Mouse (Mus musculus) hindbrain, postnatal 0 days (tissue): ENCODE results near the gene Slc35a1. TPM values are rescaled to one million over a fixed set of nuclear protein-coding genes. Genes with fewer than 3 reads are reported as not detected.

ENCODE experiments used
- ATAC-seq: fragments of 200-750 bp; cut with Nextera tagmentation; 2 replicates; pipeline ENCODE4 v1.8.0; 2017; ENCODE audit warnings: mild to moderate bottlenecking, moderate TSS enrichment, moderate library complexity
- DNase-seq: peaks from one replicate; pipeline ENCODE4 v3.0.0-alpha.2; 2015; ENCODE audit warnings: low spot score
- H3K27ac ChIP-seq: fragments of 300-500 bp; sonication (generic); 2 replicates; pipeline ENCODE4 v1.5.1; 2014; ENCODE audit warnings: mild to moderate bottlenecking
- H3K27me3 ChIP-seq: fragments of 300-500 bp; sonication (generic); 2 replicates; pipeline ENCODE4 v1.6.1; 2014; ENCODE audit warnings: low read length, mixed read lengths; ENCODE audit not compliant: insufficient read depth
- H3K36me3 ChIP-seq: fragments of 300-500 bp; sonication (generic); 2 replicates; pipeline ENCODE4 v1.6.1; 2014; ENCODE audit warnings: low read length, mixed read lengths; ENCODE audit not compliant: insufficient read depth
- H3K4me1 ChIP-seq: fragments of 300-500 bp; sonication (generic); 2 replicates; pipeline ENCODE4 v1.6.1; 2014; ENCODE audit warnings: antibody characterized with exemption, low read length, mixed read lengths; ENCODE audit not compliant: insufficient read depth
- H3K4me2 ChIP-seq: fragments of 300-500 bp; sonication (generic); 2 replicates; pipeline ENCODE4 v1.6.1; 2014; ENCODE audit warnings: low read depth, mild to moderate bottlenecking, low read length, moderate library complexity, mixed read lengths
- H3K4me3 ChIP-seq: fragments of 300-500 bp; sonication (generic); 2 replicates; pipeline ENCODE4 v1.5.1; 2014; ENCODE audit warnings: low read length
- H3K9ac ChIP-seq: fragments of 300-500 bp; sonication (generic); replicated peaks from 2 replicates; pipeline ENCODE4 v1.6.1; 2014; ENCODE audit warnings: mild to moderate bottlenecking, low read length, moderate library complexity, mixed read lengths
- H3K9me3 ChIP-seq: fragments of 300-500 bp; sonication (generic); 2 replicates; pipeline ENCODE4 v1.6.1; 2016; ENCODE audit warnings: low read length, mixed read lengths
- CTCF ChIP-seq: IDR thresholded peaks from 2 replicates; pipeline ENCODE4 v1.5.1; 2016; ENCODE audit warnings: antibody characterized with exemption, control low read depth, low read depth
- WGBS: fragments of 180-500 bp; shearing (Covaris S2); extraction: QIAGEN DNeasy Blood & Tissue Kit; methylation state at CpG from one replicate; pipeline ENCODE4 v1.1.7; 2014; 5-methylcytosine and 5-hydroxymethylcytosine counted together
- polyA plus RNA-seq: library from polyadenylated mRNA; unstranded; fragments of >200 nt; fragmentation: Nextera tagmentation; extraction: Ambion mirVana; gene quantifications from 2 replicates; pipeline ENCODE4 v1.2.1, GENCODE M21; 2015
- total RNA-seq: library from RNA; depleted of rRNA; stranded (reverse); fragments of >200 nt; gene quantifications from 2 replicates; pipeline ENCODE4 v1.2.3, GENCODE M21; 2014; rRNA removed

Slc35a1 gene
- total and polyA plus RNA-seq, 2 experiments from 2014 or later, result 22.2 to 34.0 TPM

- H3K9ac ChIP-seq, result peak overlapping the region; percentile 73
- peaks cover 17% of the 10 kb centered on the region for H3K4me1 ChIP-seq
- H3K27me3 ChIP-seq, result no peaks in the 10 kb centered on the region
- no peaks in the 10 kb centered on the region for H3K36me3 ChIP-seq
- peak overlapping the region; percentile 88; the same call in 1 of the 2 replicates for H3K27ac ChIP-seq
- H3K9me3 ChIP-seq, result no peaks in the 10 kb centered on the region
- ATAC-seq, result peak; percentile 12; the same call in 1 of the 2 replicates
- peak overlapping the region; percentile 65 for H3K4me3 ChIP-seq
- H3K4me2 ChIP-seq, result peak overlapping the region; percentile 82
- WGBS, result 2% methylated on average over 13 of the region's 13 CpGs
- TF ChIP-seq CTCF, result no peak
- peak; percentile 41 for DNase-seq
These were observed 71.9 kb downstream of the Slc35a1 start for GRCm38 (mm10) chr4:34615303-34615702.

- Histone ChIP-seq H3K36me3 (0 out of 2 replicates have a peak, but pooled peaks cover 2% of the 10 kb centered on the region), H3K27ac (peak within 1 kb of the TSS; percentile 88), H3K9me3 (no peaks in the 10 kb centered on the region), H3K9ac (peak within 1 kb of the TSS; percentile 73), H3K27me3 (no peaks in the 10 kb centered on the region), H3K4me3 (peak within 1 kb of the TSS; percentile 65), H3K4me2 (peak within 1 kb of the TSS; percentile 82), H3K4me1 (peaks cover 17% of the 10 kb centered on the region)
- peak; percentile 99 for ATAC-seq
- peak; percentile 95 for DNase-seq
- 0% methylated on average over 42 of the region's 42 CpGs for whole genome bisulfite sequencing
- peak; percentile 59 for TF ChIP-seq CTCF
These were observed 72.6 kb downstream of the Slc35a1 start, which contains the start of the genes Orc3 and Rars2 for GRCm38 (mm10) chr4:34614630-34615094. TSS of gene Orc3 (minus strand) at chr4:34614944. TSS of gene Rars2 (plus strand) at chr4:34614957.

GRCm38 (mm10) chr4:34613571-34614145 lies 73.6 kb downstream of the Slc35a1 start:
- Histone ChIP-seq H3K4me1 (peaks cover 17% of the 10 kb centered on the region), H3K4me3 (peak overlapping the region; percentile 65), H3K36me3 (peaks cover 5% of the 10 kb centered on the region; the same call in 1 of the 2 replicates), H3K9me3 (no peaks in the 10 kb centered on the region), H3K27ac (no peak overlapping the region), H3K27me3 (no peaks in the 10 kb centered on the region), H3K4me2 (peak overlapping the region; percentile 82), H3K9ac (peak overlapping the region; percentile 73)
- 61% methylated on average over 6 of the region's 6 CpGs for WGBS
- DNase-seq (no peak), ATAC-seq (no peak)
- TF ChIP-seq CTCF, result no peak

Other genes starting within 250 kb of the Slc35a1 start
- 75.7 and 82.1 TPM in 2 replicates for gene Akirin2, start 136.5 kb downstream of the Slc35a1 start, total RNA-seq
- gene Akirin2, start 136.5 kb downstream of the Slc35a1 start, polyA plus RNA-seq, result 77.5 and 82.5 TPM in 2 replicates
- 68.0 and 68.9 TPM in 2 replicates for gene Orc3, start 72.5 kb downstream of the Slc35a1 start, total RNA-seq
- 61.8 and 61.9 TPM in 2 replicates for gene Orc3, start 72.5 kb downstream of the Slc35a1 start, polyA plus RNA-seq
- 11.0 and 16.8 TPM in 2 replicates for gene Rars2, start 72.5 kb downstream of the Slc35a1 start, total RNA-seq
- 45.8 and 46.5 TPM in 2 replicates for gene Rars2, start 72.5 kb downstream of the Slc35a1 start, polyA plus RNA-seq
- 2.2 and 9.7 TPM in 2 replicates for gene Cfap206, start 42.8 kb upstream of the Slc35a1 start, total RNA-seq
- gene Cfap206, start 42.8 kb upstream of the Slc35a1 start, polyA plus RNA-seq, result 4.8 TPM in 2 replicates
- gene Gm136, start 68.8 kb upstream of the Slc35a1 start, total RNA-seq, result not detected in 2 replicates
- gene Gm136, start 68.8 kb upstream of the Slc35a1 start, polyA plus RNA-seq, result not detected in 2 replicates
- 9.2 and 9.8 TPM in 2 replicates for gene Smim8, start 91.0 kb upstream of the Slc35a1 start, total RNA-seq
- gene Smim8, start 91.0 kb upstream of the Slc35a1 start, polyA plus RNA-seq, result 57.4 and 58.5 TPM in 2 replicates
- gene Zfp292, start 195.5 kb upstream of the Slc35a1 start, total RNA-seq, result 22.6 and 25.6 TPM in 2 replicates
- 15.1 and 15.6 TPM in 2 replicates for gene Zfp292, start 195.5 kb upstream of the Slc35a1 start, polyA plus RNA-seq
- not detected in 2 replicates for gene Cga, start 206.3 kb upstream of the Slc35a1 start, total RNA-seq
- not detected in 2 replicates for gene Cga, start 206.3 kb upstream of the Slc35a1 start, polyA plus RNA-seq